ENCODE assay signal across 18 mouse cellular contexts in genomic region chr12:112126931-112127635, GRCm38 (mm10). TPM values are rescaled to one million over a fixed set of nuclear protein-coding genes. Genes with fewer than 3 reads are reported as not detected.
DNase-seq lines count a peak whose midpoint lies in the region; ATAC-seq and TF ChIP-seq lines count a peak whose summit lies in the region.
"Had no signal": no experiment of that assay in that cellular context is flagged by ENCODE, and none has a peak within 500 bp of the region (broad histone marks: within the 10 kb centered on the region; RNA-seq: fewer than 3 reads in every experiment).

No protein-coding gene starts in this region.

- ATAC-seq in kidney, embryonic 15.5 days (replicated peaks; ENCODE audit: low FRiP score) = no peak
- no peak for ATAC-seq in midbrain, postnatal 0 days (ENCODE audit: low FRiP score)
- ATAC-seq in midbrain, embryonic 11.5 days (ENCODE audit: low FRiP score) = no peak
- ATAC-seq: activated CD4-positive, CD25-positive, alpha-beta regulatory T cell, adult 4 months had no signal

- no peak overlapping the region for H3K4me3 ChIP-seq in kidney, adult 2 months (ENCODE audit: insufficient read depth, low read depth, low read length)
- H3K4me3 ChIP-seq in kidney, embryonic 15.5 days (replicated peaks) = no peak overlapping the region
- no peak overlapping the region for H3K4me3 ChIP-seq in midbrain, postnatal 0 days (ENCODE audit: low read depth, low read length)
- no peak overlapping the region for H3K4me3 ChIP-seq in midbrain, embryonic 11.5 days (ENCODE audit: low read depth, low read length)
- H3K4me3 ChIP-seq: embryonic facial prominence, embryonic 13.5 days; heart, embryonic 12.5 days; hindbrain, embryonic 13.5 days; liver, embryonic 15.5 days; megakaryocyte, embryonic 14.5 days; myocyte; stomach, embryonic 15.5 days had no signal

- 77% methylated on average over 14 of the region's 14 CpGs for WGBS in kidney, adult 2 months
- WGBS in kidney, embryonic 15.5 days = 64% methylated on average over 14 of the region's 14 CpGs
- WGBS in midbrain, postnatal 0 days = 59% methylated on average over 14 of the region's 14 CpGs
- WGBS in midbrain, embryonic 11.5 days = 59% methylated on average over 14 of the region's 14 CpGs

- TF ChIP-seq CTCF in kidney, adult 2 months (conservative IDR thresholded peaks at IDR 0.05; ENCODE audit: insufficient read depth, insufficient read length, low read depth, low read length) = peak; percentile 16; the same call in 1 of the 2 replicates
- TF ChIP-seq CTCF in midbrain, postnatal 0 days (IDR thresholded peaks at IDR 0.05) = peak; percentile 13
- peak; percentile 33; the same call in 1 of the 2 replicates for TF ChIP-seq CTCF in brain, embryonic 14.5 days (IDR thresholded peaks at IDR 0.05; ENCODE audit: borderline replicate concordance, extremely low read depth, insufficient read depth, insufficient read length)

- H3K4me2 ChIP-seq in kidney, embryonic 15.5 days = no peak overlapping the region
- H3K4me2 ChIP-seq in midbrain, postnatal 0 days (ENCODE audit: low read depth, low read length, poor library complexity, severe bottlenecking) = no peak overlapping the region
- no peak overlapping the region for H3K4me2 ChIP-seq in midbrain, embryonic 11.5 days
- H3K4me2 ChIP-seq: embryonic facial prominence, embryonic 13.5 days; heart, embryonic 12.5 days; hindbrain, embryonic 13.5 days; liver, embryonic 15.5 days; stomach, embryonic 15.5 days had no signal

- H3K4me1 ChIP-seq in kidney, adult 2 months (ENCODE audit: control insufficient read depth, insufficient read depth, low read length) = peaks cover 7% of the 10 kb centered on the region; the same call in 1 of the 2 replicates
- peaks cover 30% of the 10 kb centered on the region for H3K4me1 ChIP-seq in kidney, embryonic 15.5 days
- no peaks in the 10 kb centered on the region for H3K4me1 ChIP-seq in midbrain, postnatal 0 days (ENCODE audit: insufficient read depth, low read length)
- no peaks in the 10 kb centered on the region; the same call in 1 of the 2 replicates for H3K4me1 ChIP-seq in midbrain, embryonic 11.5 days (ENCODE audit: control insufficient read depth, insufficient read depth, low read length)

- no peak for DNase-seq in kidney, adult 2 months
- DNase-seq in midbrain, postnatal 0 days (ENCODE audit: low spot score) = no peak
- no peak for DNase-seq in midbrain, embryonic 11.5 days (ENCODE audit: low spot score, missing footprints)
- no peak for DNase-seq in brain, embryonic 14.5 days (ENCODE audit: low read depth)
- peak; percentile 61 for DNase-seq in testis, postnatal 10 days (ENCODE audit: low spot score)
- no peak for DNase-seq in heart, postnatal 10 days
- DNase-seq: cerebellum, postnatal 36 days; layer of hippocampus, postnatal 36 days had no signal

- H3K9ac ChIP-seq in kidney, embryonic 15.5 days = no peak overlapping the region
- H3K9ac ChIP-seq in midbrain, postnatal 0 days (replicated peaks; ENCODE audit: low read length, poor library complexity, severe bottlenecking) = no peak overlapping the region
- no peak overlapping the region for H3K9ac ChIP-seq in midbrain, embryonic 11.5 days (ENCODE audit: low read length)
- H3K9ac ChIP-seq: embryonic facial prominence, embryonic 13.5 days; heart, embryonic 12.5 days; hindbrain, embryonic 13.5 days; liver, embryonic 15.5 days; stomach, embryonic 15.5 days had no signal

- no peak overlapping the region for H3K27ac ChIP-seq in kidney, adult 2 months (ENCODE audit: insufficient read depth, low read depth, low read length)
- no peak overlapping the region for H3K27ac ChIP-seq in kidney, embryonic 15.5 days
- no peak overlapping the region for H3K27ac ChIP-seq in midbrain, postnatal 0 days (ENCODE audit: low read depth, low read length)
- H3K27ac ChIP-seq in midbrain, embryonic 11.5 days (ENCODE audit: low read depth, low read length) = no peak overlapping the region
- H3K27ac ChIP-seq: hindbrain, embryonic 13.5 days; liver, embryonic 15.5 days had no signal

- intact Hi-C loops in heart, postnatal 10 days (cut with DNase I) = no loop called here

- H3K36me3 ChIP-seq in kidney, adult 2 months (ENCODE audit: control insufficient read depth, insufficient read depth, low read length) = no peaks in the 10 kb centered on the region
- H3K36me3 ChIP-seq in kidney, embryonic 15.5 days = no peaks in the 10 kb centered on the region
- H3K36me3 ChIP-seq in midbrain, postnatal 0 days (ENCODE audit: insufficient read depth, low read length) = no peaks in the 10 kb centered on the region
- H3K36me3 ChIP-seq in midbrain, embryonic 11.5 days (ENCODE audit: control insufficient read depth, insufficient read depth, low read length) = no peaks in the 10 kb centered on the region
- H3K36me3 ChIP-seq: embryonic facial prominence, embryonic 13.5 days; heart, embryonic 12.5 days; hindbrain, embryonic 13.5 days; liver, embryonic 15.5 days; stomach, embryonic 15.5 days had no signal

- H3K27me3 ChIP-seq in kidney, adult 2 months (replicated peaks; ENCODE audit: control insufficient read depth, insufficient read depth, low read length) = no peaks in the 10 kb centered on the region
- peaks cover 23% of the 10 kb centered on the region for H3K27me3 ChIP-seq in kidney, embryonic 15.5 days
- peaks cover 18% of the 10 kb centered on the region for H3K27me3 ChIP-seq in midbrain, postnatal 0 days (ENCODE audit: insufficient read depth, low read length)
- peaks cover 22% of the 10 kb centered on the region for H3K27me3 ChIP-seq in midbrain, embryonic 11.5 days (ENCODE audit: control insufficient read depth, insufficient read depth, low read length)

- no peaks in the 10 kb centered on the region for H3K9me3 ChIP-seq in kidney, embryonic 15.5 days (replicated peaks)
- no peaks in the 10 kb centered on the region for H3K9me3 ChIP-seq in midbrain, postnatal 0 days (ENCODE audit: low read length)
- H3K9me3 ChIP-seq in midbrain, embryonic 11.5 days (ENCODE audit: control insufficient read depth, low read length) = no peaks in the 10 kb centered on the region
- H3K9me3 ChIP-seq: embryonic facial prominence, embryonic 13.5 days; heart, embryonic 12.5 days; hindbrain, embryonic 13.5 days; liver, embryonic 15.5 days; megakaryocyte, embryonic 14.5 days; stomach, embryonic 15.5 days had no signal

- TF ChIP-seq POLR2A in kidney, adult 2 months (IDR thresholded peaks at IDR 0.05; ENCODE audit: low read depth, low read length) = no peak
- TF ChIP-seq POLR2A in brain, embryonic 14.5 days (IDR thresholded peaks at IDR 0.05; ENCODE audit: borderline replicate concordance, extremely low read depth, insufficient read depth, insufficient read length, poor library complexity, severe bottlenecking) = no peak

RNA-seq across cellular contexts. Expression of gene Kif26a, which starts 18.9 kb away (rescaled TPM):
- polyA plus RNA-seq in kidney, adult 2 months (2012; rRNA removed) = 3.8 and 4.2 TPM in 2 replicates
- polyA plus RNA-seq in kidney, embryonic 15.5 days (2015; fragmentation: Nextera tagmentation; extraction: Ambion mirVana) = 3.6 and 4.5 TPM in 2 replicates
- 24.1 and 26.5 TPM in 2 replicates for total RNA-seq in midbrain, postnatal 0 days (2014; rRNA removed)
- 1.9 and 2.4 TPM in 2 replicates for polyA plus RNA-seq in midbrain, postnatal 0 days (2015; fragmentation: Nextera tagmentation; extraction: Ambion mirVana)
- 2.6 and 3.5 TPM in 2 replicates for polyA plus RNA-seq in midbrain, embryonic 11.5 days (2014; fragmentation: Nextera tagmentation; extraction: Ambion mirVana)
- 35.8 and 47.3 TPM in 2 replicates for polyA plus RNA-seq in brain, embryonic 14.5 days (2012; rRNA removed)
- 10 to 100 TPM; 33.4 to 33.5 TPM for total RNA-seq in heart, postnatal 10 days (2021)
- polyA plus RNA-seq: activated CD4-positive, CD25-positive, alpha-beta regulatory T cell, adult 4 months had no signal

RNA-seq across cellular contexts. Expression of gene Aspg, which starts 20.6 kb away (rescaled TPM):
- polyA plus RNA-seq in kidney, adult 2 months (2012; rRNA removed) = 39.2 and 52.5 TPM in 2 replicates
- polyA plus RNA-seq in kidney, embryonic 15.5 days (2015; fragmentation: Nextera tagmentation; extraction: Ambion mirVana) = 1.9 and 3.1 TPM in 2 replicates
- 3.6 and 5.2 TPM in 2 replicates for total RNA-seq in midbrain, postnatal 0 days (2014; rRNA removed)
- polyA plus RNA-seq in midbrain, postnatal 0 days (2015; fragmentation: Nextera tagmentation; extraction: Ambion mirVana) = 2.3 and 2.5 TPM in 2 replicates
- polyA plus RNA-seq in midbrain, embryonic 11.5 days (2014; fragmentation: Nextera tagmentation; extraction: Ambion mirVana) = 0.25 TPM in 1 of 2 replicates, not detected in the other
- polyA plus RNA-seq in brain, embryonic 14.5 days (2012; rRNA removed) = 0.36 and 0.97 TPM in 2 replicates
- total RNA-seq in heart, postnatal 10 days (2021) = 1 to 10 TPM; 1.5 to 2.9 TPM
- total RNA-seq: gastrocnemius, adult 18-20 months had no signal
- polyA plus RNA-seq: activated CD4-positive, CD25-positive, alpha-beta regulatory T cell, adult 4 months had no signal
